Mouse (Mus musculus) lung, postnatal 0 days (tissue): ENCODE data around the gene Palb2.

Source experiments
- CTCF ChIP-seq: IDR thresholded peaks from 2 replicates; pipeline ENCODE4 v1.5.1; 2016; ENCODE audit warnings: antibody characterized with exemption, mild to moderate bottlenecking
- EP300 ChIP-seq: IDR thresholded peaks from 2 replicates; pipeline ENCODE4 v1.6.1; 2016; ENCODE audit warnings: antibody characterized with exemption, mild to moderate bottlenecking, control low read depth

- TF ChIP-seq CTCF (no peak), EP300 (no peak)
Measured at GRCm38 (mm10) chr7:122152473-122152872, 19.7 kb upstream of the Palb2 start.
